In the genomic region with DNA sequence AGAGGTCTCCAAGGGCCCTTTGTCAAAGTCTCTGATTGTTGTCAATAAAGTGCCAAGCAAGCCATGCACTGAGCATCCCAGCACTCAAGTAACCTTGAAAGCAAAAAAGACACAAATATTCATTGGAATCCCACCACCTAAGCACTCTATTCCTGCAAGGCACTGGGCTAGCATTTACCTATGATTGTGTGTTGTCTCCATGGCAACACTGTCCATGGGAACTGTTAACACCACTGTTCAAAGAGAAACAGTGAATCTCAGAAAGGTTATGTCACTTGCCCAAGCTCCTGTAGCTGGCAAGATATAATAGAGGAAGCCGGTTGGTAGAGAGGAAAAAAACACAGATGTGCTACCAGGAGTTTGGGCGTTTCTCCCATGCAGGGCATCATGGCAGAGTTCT, we compare ENCODE assay signal across 24 mouse cellular contexts.
A peak's percentile ranks its signal among the peaks of the same experiment; 100 is the strongest.
DNase-seq lines count a peak whose midpoint lies in the region; ATAC-seq and TF ChIP-seq lines count a peak whose summit lies in the region.
"Had no signal": no experiment of that assay in that cellular context is flagged by ENCODE, and none has a peak within 500 bp of the region (broad histone marks: within the 10 kb centered on the region; RNA-seq: fewer than 3 reads in every experiment).

No protein-coding gene starts in this region.

- H3K27ac ChIP-seq in hindbrain, postnatal 0 days = no peak overlapping the region
- H3K27ac ChIP-seq in hindbrain, embryonic 11.5 days (ENCODE audit: low read depth, low read length) = no peak overlapping the region
- 0 out of 2 replicates have a peak overlapping the region, but pooled peaks have one; percentile 3 for H3K27ac ChIP-seq in midbrain, embryonic 13.5 days
- no peak overlapping the region for H3K27ac ChIP-seq in midbrain, embryonic 11.5 days (ENCODE audit: low read depth, low read length)
- H3K27ac ChIP-seq in midbrain, embryonic 15.5 days = no peak overlapping the region
- H3K27ac ChIP-seq in midbrain, embryonic 16.5 days (ENCODE audit: low read length) = no peak overlapping the region
- H3K27ac ChIP-seq in midbrain, postnatal 0 days (ENCODE audit: low read depth, low read length) = no peak overlapping the region; the same call in 1 of the 2 replicates
- H3K27ac ChIP-seq: embryonic facial prominence, embryonic 13.5 days; embryonic facial prominence, embryonic 15.5 days; forebrain, embryonic 10.5 days; forebrain, embryonic 13.5 days had no signal

- no peaks in the 10 kb centered on the region for H3K9me3 ChIP-seq in hindbrain, postnatal 0 days (ENCODE audit: low read length)
- H3K9me3 ChIP-seq in hindbrain, embryonic 11.5 days (ENCODE audit: control insufficient read depth, low read length) = no peaks in the 10 kb centered on the region
- no peaks in the 10 kb centered on the region for H3K9me3 ChIP-seq in midbrain, embryonic 13.5 days
- no peaks in the 10 kb centered on the region for H3K9me3 ChIP-seq in midbrain, embryonic 11.5 days (ENCODE audit: control insufficient read depth, low read length)
- no peaks in the 10 kb centered on the region for H3K9me3 ChIP-seq in midbrain, embryonic 15.5 days
- H3K9me3 ChIP-seq in midbrain, embryonic 16.5 days (replicated peaks; ENCODE audit: control insufficient read depth, low read length, poor library complexity, severe bottlenecking) = no peaks in the 10 kb centered on the region
- H3K9me3 ChIP-seq in midbrain, postnatal 0 days (ENCODE audit: low read length) = no peaks in the 10 kb centered on the region
- H3K9me3 ChIP-seq: embryonic facial prominence, embryonic 13.5 days; embryonic facial prominence, embryonic 15.5 days; forebrain, embryonic 10.5 days; forebrain, embryonic 13.5 days had no signal

- no peaks in the 10 kb centered on the region for H3K36me3 ChIP-seq in hindbrain, postnatal 0 days (ENCODE audit: insufficient read depth, low read length)
- H3K36me3 ChIP-seq in hindbrain, embryonic 11.5 days (ENCODE audit: control insufficient read depth, insufficient read depth, low read length) = no peaks in the 10 kb centered on the region
- 0 out of 2 replicates have a peak, but pooled peaks cover 3% of the 10 kb centered on the region for H3K36me3 ChIP-seq in midbrain, embryonic 13.5 days
- no peaks in the 10 kb centered on the region for H3K36me3 ChIP-seq in midbrain, embryonic 11.5 days (ENCODE audit: control insufficient read depth, insufficient read depth, low read length)
- no peaks in the 10 kb centered on the region for H3K36me3 ChIP-seq in midbrain, embryonic 15.5 days (replicated peaks)
- H3K36me3 ChIP-seq in midbrain, embryonic 16.5 days (ENCODE audit: control insufficient read depth, insufficient read depth, low read length) = no peaks in the 10 kb centered on the region
- peaks cover 13% of the 10 kb centered on the region for H3K36me3 ChIP-seq in midbrain, postnatal 0 days (ENCODE audit: insufficient read depth, low read length)
- H3K36me3 ChIP-seq: embryonic facial prominence, embryonic 13.5 days; embryonic facial prominence, embryonic 15.5 days; forebrain, embryonic 10.5 days had no signal

- no peak for TF ChIP-seq CTCF in hindbrain, postnatal 0 days (IDR thresholded peaks at IDR 0.05; ENCODE audit: low read depth)
- no peak for TF ChIP-seq CTCF in midbrain, postnatal 0 days (IDR thresholded peaks at IDR 0.05)

- H3K9ac ChIP-seq in hindbrain, postnatal 0 days (replicated peaks; ENCODE audit: low read length) = no peak overlapping the region
- no peak overlapping the region for H3K9ac ChIP-seq in hindbrain, embryonic 11.5 days (ENCODE audit: low read depth, low read length)
- no peak overlapping the region for H3K9ac ChIP-seq in midbrain, embryonic 13.5 days (replicated peaks)
- no peak overlapping the region for H3K9ac ChIP-seq in midbrain, embryonic 11.5 days (ENCODE audit: low read length)
- H3K9ac ChIP-seq in midbrain, embryonic 15.5 days = no peak overlapping the region
- H3K9ac ChIP-seq in midbrain, embryonic 16.5 days (ENCODE audit: low read depth, low read length) = no peak overlapping the region
- no peak overlapping the region for H3K9ac ChIP-seq in midbrain, postnatal 0 days (replicated peaks; ENCODE audit: low read length, poor library complexity, severe bottlenecking)
- H3K9ac ChIP-seq: embryonic facial prominence, embryonic 13.5 days; embryonic facial prominence, embryonic 15.5 days; forebrain, embryonic 13.5 days had no signal

- peak; percentile 38 for DNase-seq in hindbrain, postnatal 0 days (ENCODE audit: low spot score)
- DNase-seq in hindbrain, embryonic 11.5 days (ENCODE audit: low spot score) = no peak
- DNase-seq in midbrain, embryonic 11.5 days (ENCODE audit: low spot score, missing footprints) = no peak
- peak; percentile 30 for DNase-seq in midbrain, postnatal 0 days (ENCODE audit: low spot score)
- no peak for DNase-seq in ovary, postnatal 10 days (ENCODE audit: low spot score)
- DNase-seq: adrenal gland, adult 8-10 months; adrenal gland, postnatal 14 days; adrenal gland, postnatal 36 days; cerebellum, adult 11 months; cerebellum, adult 18-20 months; cerebellum, adult 8-10 months; cerebellum, adult 9-11 months; cerebellum, postnatal 14 days; cerebellum, postnatal 36 days; embryo, embryonic 11 days had no signal

- WGBS in hindbrain, postnatal 0 days = 65% methylated on average over 2 of the region's 2 CpGs
- WGBS in hindbrain, embryonic 11.5 days = 76% methylated on average over 2 of the region's 2 CpGs
- 87% methylated on average over 2 of the region's 2 CpGs for WGBS in midbrain, embryonic 13.5 days
- WGBS in midbrain, embryonic 11.5 days = 81% methylated on average over 2 of the region's 2 CpGs
- 66% methylated on average over 2 of the region's 2 CpGs for WGBS in midbrain, embryonic 15.5 days
- 75% methylated on average over 2 of the region's 2 CpGs for WGBS in midbrain, embryonic 16.5 days
- 71% methylated on average over 2 of the region's 2 CpGs for WGBS in midbrain, postnatal 0 days

- H3K4me1 ChIP-seq in hindbrain, postnatal 0 days (ENCODE audit: insufficient read depth, low read length) = peaks cover 6% of the 10 kb centered on the region; the same call in 1 of the 2 replicates
- no peaks in the 10 kb centered on the region for H3K4me1 ChIP-seq in hindbrain, embryonic 11.5 days (replicated peaks; ENCODE audit: control insufficient read depth, insufficient read depth, low read length)
- 0 out of 2 replicates have a peak, but pooled peaks cover 2% of the 10 kb centered on the region for H3K4me1 ChIP-seq in midbrain, embryonic 13.5 days (replicated peaks)
- no peaks in the 10 kb centered on the region for H3K4me1 ChIP-seq in midbrain, embryonic 11.5 days (ENCODE audit: control insufficient read depth, insufficient read depth, low read length)
- no peaks in the 10 kb centered on the region for H3K4me1 ChIP-seq in midbrain, embryonic 15.5 days
- H3K4me1 ChIP-seq in midbrain, embryonic 16.5 days (ENCODE audit: control insufficient read depth, insufficient read depth, low read length) = peaks cover 3% of the 10 kb centered on the region
- no peaks in the 10 kb centered on the region for H3K4me1 ChIP-seq in midbrain, postnatal 0 days (ENCODE audit: insufficient read depth, low read length)
- H3K4me1 ChIP-seq: embryonic facial prominence, embryonic 13.5 days; embryonic facial prominence, embryonic 15.5 days; forebrain, embryonic 10.5 days; forebrain, embryonic 13.5 days had no signal

- H3K27me3 ChIP-seq in hindbrain, postnatal 0 days (ENCODE audit: insufficient read depth, low read length) = no peaks in the 10 kb centered on the region
- no peaks in the 10 kb centered on the region for H3K27me3 ChIP-seq in hindbrain, embryonic 11.5 days (ENCODE audit: control insufficient read depth, insufficient read depth, low read length)
- H3K27me3 ChIP-seq in midbrain, embryonic 13.5 days = no peaks in the 10 kb centered on the region
- no peaks in the 10 kb centered on the region for H3K27me3 ChIP-seq in midbrain, embryonic 11.5 days (ENCODE audit: control insufficient read depth, insufficient read depth, low read length)
- H3K27me3 ChIP-seq in midbrain, embryonic 15.5 days (replicated peaks) = no peaks in the 10 kb centered on the region
- no peaks in the 10 kb centered on the region for H3K27me3 ChIP-seq in midbrain, embryonic 16.5 days (ENCODE audit: control insufficient read depth, insufficient read depth, low read depth, low read length)
- no peaks in the 10 kb centered on the region for H3K27me3 ChIP-seq in midbrain, postnatal 0 days (ENCODE audit: insufficient read depth, low read length)
- H3K27me3 ChIP-seq: embryonic facial prominence, embryonic 13.5 days; embryonic facial prominence, embryonic 15.5 days; forebrain, embryonic 13.5 days had no signal

- no peak overlapping the region for H3K4me2 ChIP-seq in hindbrain, postnatal 0 days (ENCODE audit: low read depth, low read length)
- H3K4me2 ChIP-seq in hindbrain, embryonic 11.5 days (replicated peaks; ENCODE audit: low read depth, low read length) = no peak overlapping the region
- no peak overlapping the region for H3K4me2 ChIP-seq in midbrain, embryonic 13.5 days (replicated peaks)
- no peak overlapping the region for H3K4me2 ChIP-seq in midbrain, embryonic 11.5 days
- no peak overlapping the region for H3K4me2 ChIP-seq in midbrain, embryonic 15.5 days
- H3K4me2 ChIP-seq in midbrain, embryonic 16.5 days (ENCODE audit: low read length) = no peak overlapping the region
- H3K4me2 ChIP-seq in midbrain, postnatal 0 days (ENCODE audit: low read depth, low read length, poor library complexity, severe bottlenecking) = no peak overlapping the region
- H3K4me2 ChIP-seq: embryonic facial prominence, embryonic 13.5 days; embryonic facial prominence, embryonic 15.5 days; forebrain, embryonic 13.5 days had no signal

- no peak for ATAC-seq in hindbrain, postnatal 0 days
- no peak for ATAC-seq in hindbrain, embryonic 11.5 days (ENCODE audit: low FRiP score)
- no peak for ATAC-seq in midbrain, embryonic 13.5 days
- no peak for ATAC-seq in midbrain, embryonic 11.5 days (ENCODE audit: low FRiP score)
- peak; percentile 70 for ATAC-seq in midbrain, embryonic 15.5 days (replicated peaks)
- ATAC-seq in midbrain, embryonic 16.5 days = no peak
- ATAC-seq in midbrain, postnatal 0 days (ENCODE audit: low FRiP score) = no peak
- ATAC-seq: forebrain, embryonic 13.5 days; forebrain, embryonic 16.5 days had no signal

- no peak overlapping the region for H3K4me3 ChIP-seq in hindbrain, postnatal 0 days (ENCODE audit: low read length)
- no peak overlapping the region for H3K4me3 ChIP-seq in hindbrain, embryonic 11.5 days (ENCODE audit: low read depth, low read length)
- no peak overlapping the region for H3K4me3 ChIP-seq in midbrain, embryonic 13.5 days (replicated peaks)
- no peak overlapping the region for H3K4me3 ChIP-seq in midbrain, embryonic 11.5 days (ENCODE audit: low read depth, low read length)
- H3K4me3 ChIP-seq in midbrain, embryonic 15.5 days = no peak overlapping the region
- H3K4me3 ChIP-seq in midbrain, embryonic 16.5 days (ENCODE audit: low read depth, low read length) = no peak overlapping the region
- no peak overlapping the region for H3K4me3 ChIP-seq in midbrain, postnatal 0 days (ENCODE audit: low read depth, low read length)
- H3K4me3 ChIP-seq: embryonic facial prominence, embryonic 13.5 days; embryonic facial prominence, embryonic 15.5 days; erythroblast, embryonic 14.5 days; forebrain, embryonic 10.5 days; forebrain, embryonic 13.5 days had no signal

Comparison
In these comparisons a context has a peak if more than half of its experiments do, and no peak if none do; other contexts are left out.
1. DNase-seq: peak in hindbrain, postnatal 0 days (single experiment) and midbrain, postnatal 0 days (single experiment); none in hindbrain, embryonic 11.5 days (single experiment), midbrain, embryonic 11.5 days (single experiment) and ovary, postnatal 10 days (single experiment).